Mouse (Mus musculus) lung, adult 2 months (tissue): ENCODE measurements around the gene Trim28. TPM values are rescaled to one million over a fixed set of nuclear protein-coding genes. Genes with fewer than 3 reads are reported as not detected.
A peak's percentile ranks its signal among the peaks of the same experiment; 100 is the strongest.

Source experiments
- DNase-seq: peaks from one replicate; pipeline ENCODE4 v3.0.0; 2022
- H3K4me1 ChIP-seq: fragments of 200-500 bp; 2 replicates; pipeline ENCODE4 v1.6.1; 2011; ENCODE audit warnings: low read length; ENCODE audit not compliant: control insufficient read depth, insufficient read depth
- H3K4me3 ChIP-seq: fragments of 200-500 bp; replicated peaks from 2 replicates; pipeline ENCODE3; 2011; ENCODE audit warnings: low read depth, mild to moderate bottlenecking, control low read depth, low read length; ENCODE audit errors: extremely low read depth
- CTCF ChIP-seq: fragments of 200-500 bp; IDR thresholded peaks from 2 replicates; pipeline ENCODE4 v1.5.1; 2011; ENCODE audit warnings: mild to moderate bottlenecking, low read length, control low read depth; ENCODE audit not compliant: insufficient read depth
- POLR2A ChIP-seq: fragments of 200-500 bp; IDR thresholded peaks from 2 replicates; pipeline ENCODE4 v1.6.1; 2011; ENCODE audit warnings: low read depth, mild to moderate bottlenecking, control low read depth, low read length, borderline replicate concordance; ENCODE audit errors: extremely low read depth
- WGBS: fragments of 180-500 bp; shearing (Covaris S2); methylation state at CpG from one replicate; pipeline ENCODE4 v1.1.7; 2018; 5-methylcytosine and 5-hydroxymethylcytosine counted together
- polyA plus RNA-seq: library from polyadenylated mRNA; depleted of rRNA; stranded (reverse); fragments of >200 nt; gene quantifications from 2 replicates; pipeline ENCODE4 v1.2.3, GENCODE M21; 2012

Trim28 gene
- polyA plus RNA-seq, 1 experiment: 214 TPM

- DNase-seq: no peak
- WGBS: 86% methylated on average over 10 of the region's 10 CpGs
- H3K4me3 ChIP-seq: no peak overlapping the region
- no peaks in the 10 kb centered on the region for H3K4me1 ChIP-seq
- TF ChIP-seq POLR2A: no peak
- TF ChIP-seq CTCF: no peak
These were observed 5.8 kb upstream of the Trim28 start for GRCm38 (mm10) chr7:12993148-12993547.

- H3K4me3 ChIP-seq: no peak overlapping the region
- H3K4me1 ChIP-seq: no peaks in the 10 kb centered on the region
- DNase-seq: no peak
- TF ChIP-seq CTCF (no peak), POLR2A (no peak)
These were observed 3.1 kb upstream of the Trim28 start for GRCm38 (mm10) chr7:12995862-12996261.

- H3K4me3 ChIP-seq: no peak overlapping the region
- no peak for DNase-seq
- no peak for TF ChIP-seq POLR2A
- no peak for TF ChIP-seq CTCF
- 66% methylated on average over 5 of the region's 5 CpGs for WGBS
- no peaks in the 10 kb centered on the region for H3K4me1 ChIP-seq
These were observed 1.7 kb upstream of the Trim28 start for GRCm38 (mm10) chr7:12997230-12997629.

GRCm38 (mm10) chr7:12998053-12998452, 861 bp upstream of the Trim28 start, which contains the start of gene Slc27a5:
Slc27a5 (minus strand) TSS chr7:12998192.
- DNase-seq: no peak
- 69% methylated on average over 5 of the region's 5 CpGs for WGBS
- Histone ChIP-seq H3K4me3 (no peak within 1 kb of the TSS), H3K4me1 (no peaks in the 10 kb centered on the region)
- TF ChIP-seq POLR2A (no peak), CTCF (no peak)

- WGBS: 54% methylated on average over 1 of the region's 1 CpGs
- TF ChIP-seq POLR2A: no peak
- no peak for TF ChIP-seq CTCF
- DNase-seq: no peak
- no peak overlapping the region for H3K4me3 ChIP-seq
- H3K4me1 ChIP-seq: no peaks in the 10 kb centered on the region
These were observed 2.7 kb downstream of the Trim28 start for GRCm38 (mm10) chr7:13001584-13001983.

GRCm38 (mm10) chr7:13003380-13003779, 4.5 kb downstream of the Trim28 start:
- DNase-seq: no peak
- 84% methylated on average over 5 of the region's 5 CpGs for WGBS

GRCm38 (mm10) chr7:13006011-13006410, 7.1 kb downstream of the Trim28 start:
- TF ChIP-seq POLR2A: no peak
- no peak for TF ChIP-seq CTCF
- H3K4me1 ChIP-seq: no peaks in the 10 kb centered on the region; the same call in 1 of the 2 replicates
- no peak for DNase-seq
- WGBS: 89% methylated on average over 17 of the region's 17 CpGs
- H3K4me3 ChIP-seq: no peak overlapping the region

More at GRCm38 (mm10) chr7:13003380-13003779, 4.5 kb downstream of the Trim28 start:
- H3K4me1 ChIP-seq: no peaks in the 10 kb centered on the region
- no peak overlapping the region for H3K4me3 ChIP-seq
- TF ChIP-seq POLR2A (no peak), CTCF (no peak)

- Histone ChIP-seq H3K4me3 (no peak overlapping the region), H3K4me1 (no peaks in the 10 kb centered on the region; the same call in 1 of the 2 replicates)
- no peak for TF ChIP-seq CTCF
- TF ChIP-seq POLR2A: no peak
- WGBS: 79% methylated on average over 10 of the region's 10 CpGs
- no peak for DNase-seq
These were observed 7.6 kb downstream of the Trim28 start for GRCm38 (mm10) chr7:13006531-13006930.

- Histone ChIP-seq H3K4me3 (no peak overlapping the region), H3K4me1 (no peaks in the 10 kb centered on the region; the same call in 1 of the 2 replicates)
- WGBS: 71% methylated on average over 57 of the region's 57 CpGs
- TF ChIP-seq CTCF (no peak), POLR2A (no peak)
- no peak for DNase-seq
These were observed 8.6 kb downstream of the Trim28 start for GRCm38 (mm10) chr7:13007341-13008092.

- TF ChIP-seq POLR2A (peak; percentile 76; the same call in 1 of the 2 replicates), CTCF (peak; percentile 70)
- WGBS: under 1% methylated on average over 42 of the region's 42 CpGs
- H3K4me3 ChIP-seq: peak overlapping the region; percentile 61
- H3K4me1 ChIP-seq: no peaks in the 10 kb centered on the region; the same call in 1 of the 2 replicates
- DNase-seq: peak; percentile 90
These were observed 10.5 kb downstream of the Trim28 start for GRCm38 (mm10) chr7:13009143-13010004.
